Mouse (Mus musculus): ENCODE measurements around the gene Zcchc12.
A peak's percentile ranks its signal among the peaks of the same experiment; 100 is the strongest.

Gene Zcchc12

DNA sequence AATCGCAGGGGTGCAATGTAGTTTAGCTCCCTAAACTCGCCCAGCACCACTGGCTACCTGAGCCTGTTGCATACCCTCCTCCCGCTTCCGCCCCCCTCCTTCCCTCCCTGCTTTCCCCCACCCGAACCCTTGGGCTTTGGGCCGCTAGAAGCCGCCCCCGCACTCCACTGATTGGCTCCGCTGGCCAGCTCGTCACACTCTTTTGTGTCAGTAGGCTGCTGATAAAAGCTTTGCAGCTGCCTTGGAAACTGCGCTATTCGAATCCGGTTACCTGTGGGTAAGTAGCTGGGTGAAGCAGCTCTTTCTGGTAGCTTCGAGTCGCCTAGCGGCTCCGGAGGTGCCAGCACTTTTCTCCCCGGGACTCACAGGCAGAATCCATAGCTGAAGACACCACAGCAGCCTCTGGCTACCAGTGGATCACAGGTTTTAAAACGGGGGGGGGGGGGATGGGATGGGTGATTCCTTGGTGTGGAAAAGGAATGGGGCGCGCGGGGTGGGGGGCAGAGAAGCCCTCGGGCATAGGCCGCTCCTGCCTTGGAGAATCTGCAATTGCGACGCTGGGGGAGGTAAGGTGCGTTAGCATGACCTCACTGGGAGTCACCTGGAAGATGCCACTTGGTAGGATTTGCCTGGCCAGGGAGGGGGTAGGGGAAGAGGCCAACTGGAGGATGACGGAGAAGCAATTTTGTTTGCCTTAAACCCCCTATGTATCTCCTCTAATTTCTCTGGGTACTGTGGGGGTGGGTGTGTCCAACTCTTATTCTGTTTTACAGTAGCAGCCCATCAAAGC lies at the start of gene Zcchc12:
TSS of gene Zcchc12 (plus strand) at position 169 of the 790 bp plus-strand sequence.
- DNase-seq (ENCODE audit: low spot score in 2 of 2), result peak; percentile 30 to 31

DNA sequence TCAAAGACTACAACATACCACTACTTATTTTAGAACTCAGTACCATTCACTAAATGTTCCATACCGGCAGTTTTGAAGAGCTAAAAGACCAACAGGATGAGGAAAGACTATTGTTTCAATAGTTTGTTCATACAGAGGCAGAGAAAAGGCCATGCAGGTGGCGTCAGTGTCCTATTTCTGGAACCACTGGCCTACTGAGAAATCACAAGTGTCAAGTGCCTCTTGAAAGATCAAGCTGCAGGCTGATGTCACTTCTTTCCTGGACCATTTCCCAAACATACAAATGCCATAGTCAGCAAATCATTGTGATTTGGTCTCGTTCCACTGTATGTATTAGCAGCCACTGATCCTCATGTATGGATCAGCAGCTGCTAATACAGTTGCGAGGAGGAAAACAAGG lies 49.0 kb upstream of the Zcchc12 start:
- no peak for DNase-seq (ENCODE audit: low spot score in 2 of 2)

DNA sequence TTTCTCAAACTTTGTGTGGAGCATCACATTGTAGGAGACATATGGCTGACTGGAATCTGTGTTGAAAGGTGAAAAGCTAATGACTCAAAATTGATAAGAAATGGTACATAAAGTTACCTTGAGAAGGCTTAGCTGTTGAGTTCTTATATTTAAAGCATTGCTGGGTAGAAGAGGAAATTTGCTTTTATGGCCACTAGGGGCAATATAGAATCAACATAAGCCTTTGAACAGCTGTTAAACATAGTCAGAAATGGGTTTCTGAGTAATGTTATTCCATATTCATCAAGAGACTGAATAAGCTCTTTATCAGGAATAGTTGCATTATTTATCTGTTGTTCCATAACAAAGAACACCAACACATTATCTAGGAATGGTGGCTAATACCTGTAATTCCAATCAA lies 45.6 kb upstream of the Zcchc12 start:
- DNase-seq (ENCODE audit: low spot score in 2 of 2), result no peak

DNA sequence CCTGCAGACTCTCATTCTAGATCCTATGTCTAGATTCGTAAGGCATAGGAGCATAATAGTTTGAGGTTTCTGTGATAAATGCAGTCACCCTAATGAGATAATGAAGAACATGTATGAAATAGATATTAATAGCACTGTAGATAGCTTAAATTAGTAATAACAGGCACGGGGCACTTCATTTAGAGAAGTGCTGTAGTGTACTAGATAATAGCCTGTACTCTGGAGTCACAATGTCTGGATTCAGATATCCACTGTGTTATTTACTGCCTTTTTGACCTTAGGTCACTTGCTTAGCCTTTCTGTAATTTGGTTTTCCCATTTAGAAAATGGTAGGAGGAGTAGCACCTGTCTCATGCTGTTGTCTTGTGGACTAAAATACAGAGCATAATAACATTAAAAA lies 39.0 kb upstream of the Zcchc12 start:
- DNase-seq (ENCODE audit: low spot score in 2 of 2), result no peak

DNA sequence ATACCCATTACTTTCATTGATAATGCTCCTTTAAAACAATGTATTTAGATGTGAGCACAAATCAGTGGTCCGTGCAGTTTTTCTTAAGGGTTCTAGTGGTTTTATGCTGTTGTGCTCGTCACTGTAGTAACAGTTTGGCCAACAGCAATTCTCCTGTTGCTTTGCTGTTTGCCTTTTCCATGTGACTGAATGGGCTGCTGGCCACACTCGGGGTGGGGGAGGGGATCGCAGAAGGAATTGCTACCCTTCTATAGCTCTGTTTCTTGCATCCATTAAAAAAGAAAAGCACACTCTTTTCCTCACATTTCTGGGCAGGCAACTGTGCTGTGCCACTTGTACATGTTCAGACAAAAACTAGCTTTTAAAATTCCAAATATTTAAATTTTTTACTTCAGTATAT lies 34.1 kb upstream of the Zcchc12 start:
- DNase-seq (ENCODE audit: low spot score in 2 of 2), result no peak

DNA sequence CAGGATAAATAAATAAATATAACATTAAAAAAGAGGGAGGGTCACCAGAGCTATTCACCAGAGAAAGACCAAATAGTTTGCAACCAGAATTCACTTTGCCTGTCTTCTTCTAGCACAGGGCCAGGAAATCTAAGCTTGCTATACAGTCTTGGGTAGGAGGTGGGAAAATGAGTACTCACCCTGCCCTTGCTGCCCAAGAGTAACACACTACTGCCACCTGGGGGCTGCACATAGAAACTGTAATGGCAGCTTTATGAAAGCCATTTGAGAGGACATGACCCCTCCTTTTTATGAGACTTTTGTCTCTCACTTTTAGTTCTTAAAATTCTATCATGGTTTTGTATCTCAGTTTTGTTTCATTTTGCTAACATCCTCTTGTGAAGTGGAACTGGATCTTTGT lies 12.1 kb upstream of the Zcchc12 start:
- DNase-seq (ENCODE audit: low spot score in 2 of 2), result no peak

DNA sequence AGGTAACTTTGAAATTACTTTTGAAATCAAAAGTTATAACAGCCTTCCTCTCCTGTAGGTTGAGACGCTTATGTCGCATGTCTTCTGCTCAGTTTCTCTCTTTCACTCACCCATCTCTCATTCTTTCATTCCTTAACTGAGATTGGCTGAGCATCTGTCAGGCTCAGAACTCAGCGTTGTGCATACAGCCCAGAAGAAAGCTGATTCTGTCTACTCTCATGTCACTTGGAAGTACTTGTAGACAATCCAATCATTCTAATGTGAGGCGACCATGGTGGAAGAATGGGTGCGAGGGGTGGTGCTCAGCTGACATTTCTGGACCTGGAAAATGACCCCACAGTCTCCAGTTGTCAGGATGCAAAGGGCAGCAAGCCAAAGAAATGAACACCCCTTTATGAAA lies 9.7 kb upstream of the Zcchc12 start:
- no peak for DNase-seq (ENCODE audit: low spot score in 2 of 2)

DNA sequence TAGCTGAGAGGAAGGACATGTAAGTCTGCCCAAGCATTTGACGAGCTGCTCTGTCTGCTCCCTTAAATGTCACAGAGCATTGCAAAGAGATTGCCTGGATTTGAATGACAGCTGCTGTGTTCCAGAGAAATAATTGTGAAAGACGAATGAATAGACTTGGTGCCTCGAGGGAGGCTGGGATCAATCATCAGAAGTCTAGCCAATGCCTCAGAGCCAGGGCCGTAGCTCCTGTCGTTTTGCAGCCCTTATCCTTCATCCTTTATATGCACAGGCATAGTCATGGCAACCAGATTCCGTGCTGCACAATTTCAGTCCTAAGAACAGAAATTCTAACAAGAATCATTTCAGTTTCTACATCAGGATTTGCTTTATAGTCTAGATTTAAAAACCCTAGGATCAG lies 9.3 kb upstream of the Zcchc12 start:
- no peak for DNase-seq (ENCODE audit: low spot score in 2 of 2)

DNA sequence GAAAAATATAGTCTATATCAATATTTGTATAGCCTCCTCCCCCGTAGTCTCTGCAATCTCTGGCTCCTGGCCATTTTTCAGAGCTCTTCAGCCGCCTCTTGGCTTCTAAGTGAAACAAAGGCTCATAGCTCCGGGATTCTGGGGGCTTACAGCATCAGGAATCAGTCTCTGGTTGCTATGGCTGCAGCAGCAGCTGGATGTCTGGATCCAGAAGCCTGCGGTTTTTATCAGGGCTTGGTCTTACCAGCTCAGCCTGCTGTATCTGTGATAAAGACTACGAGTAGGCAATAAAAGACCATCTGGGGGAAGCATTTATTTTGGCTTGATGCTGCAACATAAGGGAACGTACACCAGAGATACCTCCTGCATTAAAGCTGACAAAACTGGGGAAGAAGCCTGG lies 1.8 kb upstream of the Zcchc12 start:
- no peak for DNase-seq (ENCODE audit: low spot score in 2 of 2)

DNA sequence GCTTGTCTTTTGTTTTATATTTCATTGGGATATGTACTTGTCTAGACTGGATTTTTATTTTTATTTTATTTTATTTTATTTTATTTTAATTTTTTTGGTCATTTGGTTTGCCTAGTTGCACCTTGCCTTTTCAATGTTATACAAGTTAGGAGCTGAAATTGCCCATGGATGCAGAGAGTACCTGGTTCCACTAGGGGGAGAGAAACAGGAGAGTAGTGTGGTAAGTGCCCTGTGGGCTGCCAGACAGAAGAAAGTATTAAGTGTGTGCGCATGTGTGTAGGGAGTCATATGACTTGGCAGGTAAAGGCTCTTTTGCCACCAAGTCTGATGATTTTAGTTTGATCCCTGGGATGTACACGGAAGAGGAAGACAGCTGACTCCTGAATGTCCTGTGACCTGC lies 13.8 kb downstream of the Zcchc12 start:
- no peak for DNase-seq (ENCODE audit: low spot score in 2 of 2)

DNA sequence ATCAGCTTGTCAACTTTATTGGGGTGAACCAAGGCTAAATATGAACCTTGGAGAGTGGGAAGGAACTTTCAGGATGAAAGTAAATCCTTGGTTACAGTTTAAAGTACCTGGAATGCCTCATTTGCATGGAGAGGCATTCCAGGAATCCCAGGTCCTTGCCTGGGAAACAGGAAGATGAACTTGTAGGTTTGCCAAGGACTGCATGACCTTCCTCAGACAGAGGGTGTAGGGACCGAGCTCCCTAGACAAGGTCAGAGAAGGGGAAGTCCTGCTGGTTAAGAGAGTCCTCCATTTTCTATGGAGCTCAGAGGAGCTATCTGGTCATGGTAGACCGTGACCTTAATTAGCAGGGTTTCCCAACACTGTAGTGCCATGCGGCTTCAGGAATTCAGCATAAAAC lies 15.5 kb downstream of the Zcchc12 start:
- DNase-seq (ENCODE audit: low spot score in 2 of 2), result no peak

DNA sequence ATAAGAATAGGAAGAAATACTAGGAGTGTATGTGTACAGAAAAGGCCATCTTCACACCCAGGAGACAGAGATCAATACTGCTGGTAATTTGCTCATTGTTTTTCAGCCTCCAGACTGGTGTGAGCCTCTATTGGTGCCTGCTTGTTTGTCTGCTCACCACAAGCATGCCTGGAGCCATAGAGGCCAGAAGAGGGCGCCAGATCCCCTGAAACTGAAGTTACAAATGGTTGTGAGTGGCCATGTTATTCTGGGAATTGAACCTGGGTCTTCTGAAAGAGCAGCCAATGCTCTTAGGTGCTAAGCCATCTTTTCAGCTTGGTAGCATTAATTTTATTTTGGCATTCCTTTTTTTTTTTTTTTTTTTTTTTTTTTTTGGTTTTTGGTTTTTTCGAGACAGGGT lies 25.7 kb downstream of the Zcchc12 start:
- DNase-seq (ENCODE audit: low spot score in 2 of 2), result no peak

DNA sequence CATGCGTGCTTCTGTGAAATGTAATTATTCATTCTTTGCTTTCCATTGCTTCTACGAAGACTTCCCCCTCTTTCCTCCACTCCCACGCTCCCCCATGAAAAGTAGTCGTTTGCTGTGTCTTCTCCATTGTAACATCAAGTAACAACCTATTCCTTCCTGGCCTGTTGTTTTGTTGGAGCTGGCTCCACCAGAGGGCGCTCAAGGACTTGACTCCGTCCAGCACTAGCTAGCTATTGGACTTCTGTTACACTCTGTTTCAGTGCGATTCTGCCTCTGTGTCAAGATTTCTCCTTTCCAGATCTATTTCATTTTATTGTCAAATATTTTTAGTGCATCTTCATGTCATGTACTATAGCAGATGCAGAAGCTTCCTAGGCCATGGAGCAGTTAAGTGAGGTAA lies 30.1 kb downstream of the Zcchc12 start:
- DNase-seq (ENCODE audit: low spot score in 2 of 2), result peak; percentile 54 to 69

DNA sequence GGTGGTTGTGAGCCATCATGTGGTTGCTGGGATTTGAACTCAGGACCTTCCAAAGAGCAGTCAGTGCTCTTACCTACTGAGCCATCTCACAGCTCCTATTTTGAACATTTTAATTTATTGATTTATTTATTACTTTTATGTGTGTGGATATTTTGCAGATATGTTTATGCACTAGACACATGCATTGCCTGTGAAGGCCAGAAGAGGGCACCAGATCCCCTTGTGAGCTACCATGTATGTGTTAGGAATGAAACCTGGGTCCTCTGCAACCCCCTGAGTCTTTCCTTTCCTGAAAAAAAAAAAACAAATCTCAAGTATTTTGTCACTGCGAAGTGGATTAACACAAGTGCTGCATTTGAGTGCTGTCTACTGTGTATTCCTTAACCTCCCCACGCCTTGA lies 30.9 kb downstream of the Zcchc12 start:
- peak; percentile 18 for DNase-seq (ENCODE audit: low spot score in 2 of 2)

DNA sequence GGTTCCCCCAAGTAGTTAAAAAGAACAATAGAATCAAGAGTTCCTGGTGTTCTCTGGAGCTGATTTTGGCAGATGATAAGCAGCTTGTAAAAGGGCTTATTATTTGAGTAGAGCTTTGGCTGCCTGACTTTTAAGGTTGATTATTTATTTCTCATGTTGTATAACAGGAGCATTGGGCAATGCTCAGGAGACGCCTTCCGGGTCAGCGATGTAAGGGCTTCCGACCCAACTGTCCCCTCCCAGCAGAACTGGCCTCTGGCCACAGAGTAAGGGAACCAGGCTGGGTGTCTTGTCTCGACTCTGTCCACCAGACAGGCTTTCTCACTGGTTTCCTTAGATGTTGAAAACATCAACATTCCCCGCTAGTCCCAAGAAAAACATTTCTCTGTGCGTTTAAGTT lies 33.2 kb downstream of the Zcchc12 start:
- no peak for DNase-seq (ENCODE audit: low spot score in 2 of 2)

DNA sequence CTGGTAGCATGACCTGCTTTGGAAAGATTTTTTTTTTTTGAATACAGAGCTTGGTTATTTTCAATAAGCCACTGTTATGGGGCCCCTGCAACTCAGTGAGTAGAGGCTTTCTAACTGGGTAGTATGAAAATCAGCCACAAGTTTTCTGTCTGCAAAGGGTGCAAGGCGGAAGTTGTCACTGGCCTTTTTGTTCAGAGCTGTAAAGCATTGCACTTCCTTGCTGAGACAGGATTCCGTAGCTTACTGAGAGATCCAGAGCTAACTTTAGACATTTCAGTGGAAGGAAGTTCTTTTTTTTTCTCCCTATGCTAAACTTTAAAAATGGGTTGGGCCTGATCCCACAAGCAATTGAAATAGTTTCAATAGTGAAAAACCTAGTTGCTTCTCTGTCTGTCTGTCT lies 33.6 kb downstream of the Zcchc12 start:
- DNase-seq (ENCODE audit: low spot score in 2 of 2), result no peak

DNA sequence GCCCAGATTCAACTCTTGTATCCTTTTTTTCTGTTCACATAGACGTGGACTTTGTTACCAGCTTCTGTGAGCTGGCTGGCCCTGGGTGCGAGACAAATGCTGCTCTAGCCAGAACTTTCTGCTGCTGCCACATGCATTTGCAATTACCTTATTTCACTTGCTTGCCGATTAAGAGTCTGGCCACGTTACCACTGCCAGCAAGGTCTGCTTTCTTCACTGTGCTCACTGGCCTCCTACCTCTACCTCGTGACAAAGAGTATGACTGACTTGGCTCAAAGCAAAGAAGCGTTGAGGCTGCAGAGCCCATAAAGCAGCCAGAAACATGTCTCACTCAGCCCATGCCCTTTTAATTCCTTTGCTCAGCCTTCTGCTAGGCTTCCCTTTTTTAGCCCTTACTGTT lies 39.9 kb downstream of the Zcchc12 start:
- DNase-seq (ENCODE audit: low spot score in 2 of 2), result no peak

All from right cerebral cortex, postnatal 36 days (tissue).